In genomic region chr19:32484941-32485660, GRCm38 (mm10) we compare ENCODE assay signal across 8 mouse cellular contexts. TPM values are rescaled to one million over a fixed set of nuclear protein-coding genes. Genes with fewer than 3 reads are reported as not detected.
A peak's percentile ranks its signal among the peaks of the same experiment; 100 is the strongest.
DNase-seq lines count a peak whose midpoint lies in the region; ATAC-seq and TF ChIP-seq lines count a peak whose summit lies in the region.

No protein-coding gene starts in this region.

- no peak for DNase-seq in liver, embryonic 11.5 days (ENCODE audit: low spot score)
- DNase-seq in frontal cortex, postnatal 25 days (ENCODE audit: low spot score in 2 of 2) = no peak
- DNase-seq in ovary, adult 18-20 months (ENCODE audit: low spot score) = no peak
- no peak for DNase-seq in kidney, adult 9 months

- 15% methylated on average over 13 of the region's 13 CpGs for whole genome bisulfite sequencing in embryonic facial prominence, embryonic 15.5 days
- 17% methylated on average over 13 of the region's 13 CpGs for WGBS in liver, embryonic 11.5 days

- TF ChIP-seq CTCF in C2C12 (IDR thresholded peaks at IDR 0.05; ENCODE audit: control insufficient read depth, insufficient read depth, insufficient read length) = no peak

- no peaks in the 10 kb centered on the region for H3K27me3 ChIP-seq in erythroblast, embryonic 14.5 days (ENCODE audit: control insufficient read depth)
- H3K27me3 ChIP-seq in C2C12 (ENCODE audit: control insufficient read depth, insufficient read depth, insufficient read length) = no peaks in the 10 kb centered on the region
- H3K27me3 ChIP-seq in embryonic facial prominence, embryonic 15.5 days = no peaks in the 10 kb centered on the region
- no peaks in the 10 kb centered on the region for H3K27me3 ChIP-seq in liver, embryonic 11.5 days (replicated peaks; ENCODE audit: control insufficient read depth, insufficient read depth, low read length)

- peak overlapping the region; percentile 88 for H3K27ac ChIP-seq in embryonic facial prominence, embryonic 15.5 days (replicated peaks)
- H3K27ac ChIP-seq in liver, embryonic 11.5 days (ENCODE audit: low read depth, low read length) = peak overlapping the region; percentile 83

- peak overlapping the region; percentile 72 for H3ac ChIP-seq in C2C12 (ENCODE audit: control insufficient read depth, insufficient read length, low read depth)

- peak overlapping the region; percentile 81 for H3K4me2 ChIP-seq in embryonic facial prominence, embryonic 15.5 days (replicated peaks)
- peak overlapping the region; percentile 83 for H3K4me2 ChIP-seq in liver, embryonic 11.5 days

- ATAC-seq in erythroblast, adult 5-6 weeks (replicated peaks; ENCODE audit: low FRiP score, poor library complexity, severe bottlenecking) = no peak
- no peak for ATAC-seq in embryonic facial prominence, embryonic 15.5 days (ENCODE audit: insufficient number of reproducible peaks, low FRiP score, low TSS enrichment, low read depth)
- no peak for ATAC-seq in liver, embryonic 11.5 days (replicated peaks; ENCODE audit: low FRiP score)

- H3K9ac ChIP-seq in embryonic facial prominence, embryonic 15.5 days = peak overlapping the region; percentile 75
- H3K9ac ChIP-seq in liver, embryonic 11.5 days (ENCODE audit: low read depth, low read length) = peak overlapping the region; percentile 92

- H3K4me3 ChIP-seq in erythroblast, embryonic 14.5 days (replicated peaks) = peak overlapping the region; percentile 99
- peak overlapping the region; percentile 63 for H3K4me3 ChIP-seq in C2C12 (ENCODE audit: insufficient read depth, poor library complexity, severe bottlenecking)
- peak overlapping the region; percentile 83 for H3K4me3 ChIP-seq in embryonic facial prominence, embryonic 15.5 days (replicated peaks)
- H3K4me3 ChIP-seq in liver, embryonic 11.5 days (ENCODE audit: low read depth, low read length) = peak overlapping the region; percentile 89

- peaks cover 24% of the 10 kb centered on the region for H3K79me3 ChIP-seq in C2C12 (ENCODE audit: low read depth)

- no peaks in the 10 kb centered on the region for H3K9me3 ChIP-seq in erythroblast, embryonic 14.5 days (ENCODE audit: control insufficient read depth, low read length)
- H3K9me3 ChIP-seq in embryonic facial prominence, embryonic 15.5 days (replicated peaks) = no peaks in the 10 kb centered on the region
- H3K9me3 ChIP-seq in liver, embryonic 11.5 days (ENCODE audit: control insufficient read depth, low read length) = no peaks in the 10 kb centered on the region

- peaks cover 16% of the 10 kb centered on the region for H3K36me3 ChIP-seq in erythroblast, embryonic 14.5 days (ENCODE audit: control insufficient read depth)
- H3K36me3 ChIP-seq in C2C12 (ENCODE audit: control insufficient read depth, insufficient read depth) = peaks cover 6% of the 10 kb centered on the region
- H3K36me3 ChIP-seq in embryonic facial prominence, embryonic 15.5 days = no peaks in the 10 kb centered on the region
- H3K36me3 ChIP-seq in liver, embryonic 11.5 days (ENCODE audit: control insufficient read depth, insufficient read depth, low read length) = no peaks in the 10 kb centered on the region

- peaks cover 74% of the 10 kb centered on the region for H3K4me1 ChIP-seq in erythroblast, embryonic 14.5 days (ENCODE audit: control insufficient read depth)
- peaks cover 19% of the 10 kb centered on the region for H3K4me1 ChIP-seq in embryonic facial prominence, embryonic 15.5 days
- peaks cover 29% of the 10 kb centered on the region for H3K4me1 ChIP-seq in liver, embryonic 11.5 days (replicated peaks; ENCODE audit: control insufficient read depth, insufficient read depth, low read length)

- H3K79me2 ChIP-seq in C2C12 (ENCODE audit: control insufficient read depth, insufficient read depth) = peaks cover 44% of the 10 kb centered on the region

TF ChIP-seq in C2C12, 6 proteins besides CTCF, POLR2A, EP300 and RAD21:
- TF ChIP-seq MAX (IDR thresholded peaks at IDR 0.05) (no peak), MYOG (IDR thresholded peaks at IDR 0.05; ENCODE audit: control insufficient read depth, extremely low read depth, insufficient read length) (no peak), MYOD1 (IDR thresholded peaks at IDR 0.05; ENCODE audit: control insufficient read depth, insufficient read length, low read depth) (no peak), FOSL1 (IDR thresholded peaks at IDR 0.05; ENCODE audit: insufficient read depth, low read length, poor library complexity, severe bottlenecking) (no peak), CEBPB (IDR thresholded peaks at IDR 0.05; ENCODE audit: low read depth) (no peak), USF1 (IDR thresholded peaks at IDR 0.05; ENCODE audit: low read depth) (no peak)

RNA-seq across cellular contexts. Expression of gene Minpp1, which starts 0.5 kb away (rescaled TPM):
- 16.3 and 19.3 TPM in 2 replicates for polyA plus RNA-seq in erythroblast, embryonic 14.5 days (2012)
- total RNA-seq in erythroblast, adult 5-6 weeks (2015; ENCODE audit: low replicate concordance) = 29.3 and 34.2 TPM in 2 replicates
- total RNA-seq in erythroblast, adult 5-6 weeks (2017; ENCODE audit: low replicate concordance) = 26.8 and 35.7 TPM in 2 replicates
- 30.4 TPM for polyA plus RNA-seq in C2C12 (2012; fragmentation: generic; extraction: Trizol)
- 62.4 and 62.5 TPM in 2 replicates for polyA plus RNA-seq in embryonic facial prominence, embryonic 15.5 days (2015; fragmentation: Nextera tagmentation; extraction: Ambion mirVana)
- 137 and 153 TPM in 2 replicates for polyA plus RNA-seq in liver, embryonic 11.5 days (2014; fragmentation: Nextera tagmentation; extraction: Ambion mirVana)

RNA-seq across cellular contexts. Expression of gene Rpl9-ps6, which starts 18.7 kb away (rescaled TPM):
- polyA plus RNA-seq in erythroblast, embryonic 14.5 days (2012) = 0.13 and 0.31 TPM in 2 replicates
- 50.4 and 59.9 TPM in 2 replicates for total RNA-seq in erythroblast, adult 5-6 weeks (2015; ENCODE audit: low replicate concordance)
- total RNA-seq in erythroblast, adult 5-6 weeks (2017; ENCODE audit: low replicate concordance) = 10.4 and 14.2 TPM in 2 replicates
- 53.1 TPM for polyA plus RNA-seq in C2C12 (2012; fragmentation: generic; extraction: Trizol)
- polyA plus RNA-seq in embryonic facial prominence, embryonic 15.5 days (2015; fragmentation: Nextera tagmentation; extraction: Ambion mirVana) = 110 and 179 TPM in 2 replicates
- polyA plus RNA-seq in liver, embryonic 11.5 days (2014; fragmentation: Nextera tagmentation; extraction: Ambion mirVana) = 144 and 148 TPM in 2 replicates

Comparison
In these comparisons a context has a peak if more than half of its experiments do, and no peak if none do; other contexts are left out.
1. RNA of gene Rpl9-ps6, which starts 18.7 kb away (polyA plus RNA-seq): 144 to 148 TPM in liver, embryonic 11.5 days, 110 to 179 TPM in embryonic facial prominence, embryonic 15.5 days and 53.1 TPM in C2C12 (single experiment); 0.13 to 0.31 TPM in erythroblast, embryonic 14.5 days; every median in the first group is over 10 times any median in the second.
2. Peak in every context shown above with its lines, with median percentiles within 50 percentile points of each other: H3K4me3 ChIP-seq.